Mouse (Mus musculus): ENCODE data around the gene Cep350.

GRCm38 (mm10) chr1:155894382-155894781 is 78.7 kb downstream of the Cep350 start:
- no peak for TF ChIP-seq GATA1 (IDR thresholded peaks at IDR 0.05; ENCODE audit: low read length)
- no peak for TF ChIP-seq TAL1 (IDR thresholded peaks at IDR 0.05; ENCODE audit: low read length)

All from erythroblast, embryonic 14.5 days (primary cell).